Mouse (Mus musculus) brain, embryonic 14.5 days (tissue): ENCODE data around the gene Gtf3a.

ENCODE experiments used
- CTCF ChIP-seq: fragments of 200-500 bp; IDR thresholded peaks from 2 replicates; pipeline ENCODE4 v1.5.1; 2012; ENCODE audit warnings: inconsistent platforms, mild to moderate bottlenecking, moderate library complexity, borderline replicate concordance; ENCODE audit not compliant: insufficient read depth, insufficient read length; ENCODE audit errors: extremely low read depth
- POLR2A ChIP-seq: fragments of 200-500 bp; IDR thresholded peaks from 2 replicates; pipeline ENCODE4 v1.6.1; 2012; ENCODE audit warnings: mild to moderate bottlenecking, inconsistent platforms, borderline replicate concordance; ENCODE audit not compliant: poor library complexity, insufficient read depth, insufficient read length, severe bottlenecking; ENCODE audit errors: extremely low read depth

- TF ChIP-seq CTCF (peak; percentile 91), POLR2A (no peak)
Observed at GRCm38 (mm10) chr5:146905486-146906172, 42.8 kb upstream of the Gtf3a start.
